Mouse (Mus musculus): ENCODE data around the gene Lmo3.

DNA sequence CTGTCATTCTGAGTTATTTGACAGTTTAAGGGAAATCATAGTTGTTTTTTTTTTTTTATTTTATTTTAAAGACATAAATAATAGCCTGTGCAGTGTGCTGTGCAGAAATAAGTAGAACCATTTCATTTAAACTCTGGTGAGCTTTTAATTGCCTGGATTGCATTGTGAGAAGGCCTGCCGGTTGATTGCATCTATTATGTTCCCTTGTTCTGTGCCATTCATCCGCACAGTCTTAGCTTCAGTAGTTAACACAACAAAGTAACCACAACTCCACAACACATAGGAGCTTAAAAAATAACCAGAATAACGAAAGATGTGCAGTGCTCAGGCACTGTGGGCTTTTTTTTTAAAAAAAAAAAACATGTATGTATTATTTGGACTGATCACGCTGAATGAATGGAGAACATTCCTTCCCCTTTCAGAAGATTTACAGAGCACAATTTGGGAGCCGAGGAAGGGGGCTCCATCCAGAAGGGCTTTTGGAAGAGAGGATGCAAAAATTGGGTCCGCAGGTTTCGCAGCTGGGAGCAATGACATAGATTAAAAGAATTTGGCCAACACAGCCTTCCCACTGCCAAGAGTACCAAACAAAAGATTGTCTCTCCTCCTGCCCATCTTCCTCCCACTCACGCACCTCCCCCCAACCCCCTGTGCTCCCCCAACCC lies 161.8 kb downstream of the Lmo3 start:
- TF ChIP-seq CTCF (IDR thresholded peaks at IDR 0.05; ENCODE audit: low read depth, low read length) (no peak), POLR2A (IDR thresholded peaks at IDR 0.05; ENCODE audit: extremely low read depth, insufficient read depth, low read length) (no peak)

All from liver, adult 2 months (tissue).